Mouse (Mus musculus): ENCODE data around the gene Rwdd3. TPM values are rescaled to one million over a fixed set of nuclear protein-coding genes. Genes with fewer than 3 reads are reported as not detected.
A peak's percentile ranks its signal among the peaks of the same experiment; 100 is the strongest.

Rwdd3 gene
- polyA plus RNA-seq, 1 experiment from 2014 or later = 5.1 TPM

DNA sequence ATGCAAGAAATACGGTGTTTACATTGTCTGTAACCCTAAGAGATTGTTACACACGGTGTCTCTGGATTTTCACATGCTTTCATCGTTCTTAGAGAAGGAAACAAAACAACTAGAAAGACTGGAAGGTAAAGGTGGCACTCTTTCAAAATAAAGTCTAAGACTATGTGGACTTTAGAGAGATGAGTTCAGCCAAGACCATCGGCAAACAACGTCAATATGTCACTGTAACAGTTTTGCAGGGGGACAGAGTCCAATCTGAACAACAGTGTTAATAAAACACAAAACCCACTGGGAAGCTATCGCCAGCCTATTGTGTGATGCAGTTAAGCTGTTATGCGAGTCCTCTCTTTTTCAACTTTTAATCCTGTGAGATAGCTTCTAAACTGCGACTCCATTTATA is 2.9 kb downstream of the Rwdd3 start:
- H3K4me1 ChIP-seq (ENCODE audit: insufficient read depth, low read depth, low read length) = no peaks in the 10 kb centered on the region
- H3K27ac ChIP-seq (ENCODE audit: low read length) = no peak overlapping the region
- TF ChIP-seq EP300 (IDR thresholded peaks at IDR 0.05) (no peak), CTCF (IDR thresholded peaks at IDR 0.05) (no peak)
- no peaks in the 10 kb centered on the region for H3K27me3 ChIP-seq (replicated peaks; ENCODE audit: insufficient read depth, low read length)
- ATAC-seq (no peak), DNase-seq (ENCODE audit: low spot score) (no peak)
- H3K9ac ChIP-seq (replicated peaks; ENCODE audit: low read depth) = no peak overlapping the region
- no peaks in the 10 kb centered on the region for H3K36me3 ChIP-seq (ENCODE audit: insufficient read depth, low read length)
- H3K4me3 ChIP-seq (ENCODE audit: low read depth, low read length) = no peak overlapping the region
- H3K9me3 ChIP-seq (ENCODE audit: low read length) = no peaks in the 10 kb centered on the region
- 75% methylated on average over 8 of the region's 8 CpGs for WGBS
- H3K4me2 ChIP-seq (replicated peaks; ENCODE audit: low read depth, low read length) = no peak overlapping the region

DNA sequence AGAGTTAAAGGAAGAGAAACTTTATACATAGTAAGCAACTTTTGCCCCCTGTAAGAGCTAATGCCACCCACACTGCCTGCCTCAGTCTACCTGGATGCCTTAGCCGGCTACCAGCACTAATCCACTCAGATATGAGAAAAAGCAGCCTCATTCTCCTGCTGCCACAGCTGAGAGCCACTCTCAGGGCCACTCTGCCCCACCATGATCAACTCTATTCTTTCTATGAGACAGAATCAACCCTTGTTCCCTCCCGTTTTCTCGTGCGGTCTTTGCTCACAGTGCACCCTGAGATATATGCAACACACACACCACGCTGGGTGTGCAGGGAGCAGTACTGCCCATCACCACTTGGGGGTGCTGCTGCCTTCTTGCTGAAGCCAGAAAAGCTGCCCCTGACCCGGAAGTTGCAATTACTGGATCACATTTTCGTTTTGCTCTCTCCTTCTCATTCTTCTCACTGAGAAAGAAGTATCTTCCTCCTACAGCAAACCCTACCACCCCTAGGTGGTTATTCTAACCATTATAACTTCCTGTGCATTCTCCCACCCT is 8.2 kb downstream of the Rwdd3 start:
- H3K36me3 ChIP-seq (ENCODE audit: insufficient read depth, low read length) = no peaks in the 10 kb centered on the region
- H3K9me3 ChIP-seq (ENCODE audit: low read length) = no peaks in the 10 kb centered on the region
- DNase-seq (ENCODE audit: low spot score) (peak; percentile 73), ATAC-seq (no peak)
- H3K4me1 ChIP-seq (ENCODE audit: insufficient read depth, low read depth, low read length) = no peaks in the 10 kb centered on the region
- no peak overlapping the region for H3K27ac ChIP-seq (ENCODE audit: low read length)
- WGBS = 36% methylated on average over 7 of the region's 7 CpGs
- H3K4me2 ChIP-seq (replicated peaks; ENCODE audit: low read depth, low read length) = no peak overlapping the region
- no peak overlapping the region for H3K9ac ChIP-seq (replicated peaks; ENCODE audit: low read depth)
- TF ChIP-seq CTCF (IDR thresholded peaks at IDR 0.05) (peak; percentile 89), EP300 (IDR thresholded peaks at IDR 0.05) (no peak)
- H3K27me3 ChIP-seq (replicated peaks; ENCODE audit: insufficient read depth, low read length) = no peaks in the 10 kb centered on the region
- no peak overlapping the region for H3K4me3 ChIP-seq (ENCODE audit: low read depth, low read length)

DNA sequence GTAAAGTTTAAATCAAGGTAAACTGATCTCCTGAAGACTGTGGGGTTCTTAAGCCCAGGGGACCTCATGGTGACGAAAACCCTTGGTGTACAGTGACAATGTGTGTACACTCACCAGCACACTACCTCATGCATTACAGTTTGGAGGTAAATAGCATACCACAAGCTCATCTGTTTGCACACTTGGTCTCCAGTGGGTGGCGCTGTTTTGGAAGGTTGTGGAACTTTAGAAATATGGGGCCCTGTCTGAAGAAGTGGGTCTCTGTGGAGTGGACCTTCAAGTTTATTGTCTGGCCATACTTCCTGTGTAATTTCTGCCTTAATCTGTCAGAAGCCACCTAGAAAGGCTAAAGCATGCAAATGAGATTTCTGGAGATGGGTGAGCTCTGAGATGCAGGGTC is 9.8 kb downstream of the Rwdd3 start:
- no peak overlapping the region for H3K27ac ChIP-seq (ENCODE audit: low read length)
- TF ChIP-seq CTCF (IDR thresholded peaks at IDR 0.05) = peak; percentile 56
- no peak for TF ChIP-seq EP300 (IDR thresholded peaks at IDR 0.05)
- DNase-seq (ENCODE audit: low spot score) (no peak), ATAC-seq (no peak)
- H3K36me3 ChIP-seq (ENCODE audit: insufficient read depth, low read length) = no peaks in the 10 kb centered on the region
- H3K4me1 ChIP-seq (ENCODE audit: insufficient read depth, low read depth, low read length) = no peaks in the 10 kb centered on the region
- H3K9ac ChIP-seq (replicated peaks; ENCODE audit: low read depth) = no peak overlapping the region
- H3K4me2 ChIP-seq (replicated peaks; ENCODE audit: low read depth, low read length) = no peak overlapping the region
- 40% methylated on average over 2 of the region's 2 CpGs for WGBS
- H3K9me3 ChIP-seq (ENCODE audit: low read length) = no peaks in the 10 kb centered on the region
- no peak overlapping the region for H3K4me3 ChIP-seq (ENCODE audit: low read depth, low read length)
- no peaks in the 10 kb centered on the region for H3K27me3 ChIP-seq (replicated peaks; ENCODE audit: insufficient read depth, low read length)

DNA sequence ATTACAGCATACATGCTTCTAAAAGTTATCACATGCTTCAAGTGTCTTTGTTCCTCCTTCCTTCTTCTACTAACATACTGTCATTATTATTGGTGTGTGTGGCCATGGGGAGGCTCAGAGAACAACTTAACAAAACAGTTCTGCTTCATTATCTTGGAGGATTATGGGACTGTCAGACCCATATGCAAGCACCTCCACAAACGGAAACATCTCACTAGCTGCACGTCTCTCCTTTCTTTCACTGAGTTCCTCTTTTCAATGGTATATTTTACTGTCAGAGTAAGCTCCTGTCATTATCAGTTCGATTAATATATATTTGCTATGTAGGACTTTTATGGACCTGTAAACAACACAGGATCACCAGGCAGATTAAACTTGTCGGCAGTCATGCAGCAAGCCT is 11.1 kb downstream of the Rwdd3 start:
- H3K4me2 ChIP-seq (replicated peaks; ENCODE audit: low read depth, low read length) = no peak overlapping the region
- no peaks in the 10 kb centered on the region for H3K4me1 ChIP-seq (ENCODE audit: insufficient read depth, low read depth, low read length)
- ATAC-seq (no peak), DNase-seq (ENCODE audit: low spot score) (no peak)
- H3K27ac ChIP-seq (ENCODE audit: low read length) = no peak overlapping the region
- no peak overlapping the region for H3K4me3 ChIP-seq (ENCODE audit: low read depth, low read length)
- no peaks in the 10 kb centered on the region for H3K27me3 ChIP-seq (replicated peaks; ENCODE audit: insufficient read depth, low read length)
- no peaks in the 10 kb centered on the region for H3K36me3 ChIP-seq (ENCODE audit: insufficient read depth, low read length)
- TF ChIP-seq CTCF (IDR thresholded peaks at IDR 0.05) (no peak), EP300 (IDR thresholded peaks at IDR 0.05) (no peak)
- WGBS = 38% methylated on average over 4 of the region's 4 CpGs
- H3K9me3 ChIP-seq (ENCODE audit: low read length) = no peaks in the 10 kb centered on the region
- H3K9ac ChIP-seq (replicated peaks; ENCODE audit: low read depth) = no peak overlapping the region

DNA sequence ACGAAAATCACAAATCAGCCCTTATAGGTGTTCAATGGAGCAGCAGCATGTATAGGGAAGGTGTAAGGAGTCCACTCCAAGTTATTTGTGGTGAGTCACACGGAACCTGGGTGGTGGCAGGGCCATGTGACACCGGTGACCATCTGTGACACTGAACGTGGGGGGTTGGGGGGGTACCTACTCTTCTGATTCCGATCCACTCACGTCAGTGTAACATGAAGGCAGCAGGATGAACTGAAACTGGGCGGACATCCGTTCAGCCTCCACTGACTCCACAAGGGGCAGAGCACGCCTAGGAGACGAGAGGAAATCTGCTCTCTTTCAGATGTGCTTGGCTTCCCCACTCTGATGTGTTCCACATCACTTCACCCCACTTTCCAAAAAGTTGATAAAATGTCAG is 11.9 kb downstream of the Rwdd3 start:
- no peaks in the 10 kb centered on the region for H3K36me3 ChIP-seq (ENCODE audit: insufficient read depth, low read length)
- WGBS = 63% methylated on average over 10 of the region's 10 CpGs
- H3K4me2 ChIP-seq (replicated peaks; ENCODE audit: low read depth, low read length) = no peak overlapping the region
- no peak overlapping the region for H3K27ac ChIP-seq (ENCODE audit: low read length)
- H3K9me3 ChIP-seq (ENCODE audit: low read length) = no peaks in the 10 kb centered on the region
- H3K27me3 ChIP-seq (replicated peaks; ENCODE audit: insufficient read depth, low read length) = no peaks in the 10 kb centered on the region
- no peak overlapping the region for H3K4me3 ChIP-seq (ENCODE audit: low read depth, low read length)
- ATAC-seq (no peak), DNase-seq (ENCODE audit: low spot score) (no peak)
- no peaks in the 10 kb centered on the region for H3K4me1 ChIP-seq (ENCODE audit: insufficient read depth, low read depth, low read length)
- no peak overlapping the region for H3K9ac ChIP-seq (replicated peaks; ENCODE audit: low read depth)
- TF ChIP-seq CTCF (IDR thresholded peaks at IDR 0.05) (no peak), EP300 (IDR thresholded peaks at IDR 0.05) (no peak)

DNA sequence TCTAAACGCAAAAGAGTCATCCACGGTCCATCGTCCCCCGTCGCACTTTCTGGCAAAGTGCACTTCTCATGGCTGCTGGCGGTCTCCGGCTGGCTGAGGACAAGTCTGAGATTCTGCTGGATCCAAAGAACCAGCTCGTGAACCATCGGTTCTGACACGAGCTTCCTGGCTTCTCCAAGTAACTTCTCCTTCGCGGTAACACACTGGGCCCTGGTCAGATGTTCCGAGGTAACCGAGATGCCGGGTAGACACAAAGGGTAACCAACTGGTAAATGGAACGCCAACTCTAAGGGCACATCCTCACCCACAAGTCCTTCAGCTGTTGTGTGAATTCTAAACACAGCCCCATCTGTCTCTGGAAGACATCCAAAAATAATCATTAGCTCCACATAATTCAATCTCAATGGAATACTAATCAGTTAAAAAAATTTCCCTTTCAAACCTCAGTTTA is 12.6 kb downstream of the Rwdd3 start:
- Histone ChIP-seq H3K4me1 (ENCODE audit: insufficient read depth, low read depth, low read length) (no peaks in the 10 kb centered on the region), H3K27ac (ENCODE audit: low read length) (no peak overlapping the region), H3K4me3 (ENCODE audit: low read depth, low read length) (no peak overlapping the region), H3K9me3 (ENCODE audit: low read length) (no peaks in the 10 kb centered on the region), H3K36me3 (ENCODE audit: insufficient read depth, low read length) (no peaks in the 10 kb centered on the region), H3K4me2 (replicated peaks; ENCODE audit: low read depth, low read length) (no peak overlapping the region), H3K27me3 (replicated peaks; ENCODE audit: insufficient read depth, low read length) (no peaks in the 10 kb centered on the region), H3K9ac (replicated peaks; ENCODE audit: low read depth) (no peak overlapping the region)
- DNase-seq (ENCODE audit: low spot score) (no peak), ATAC-seq (no peak)
- TF ChIP-seq CTCF (IDR thresholded peaks at IDR 0.05) (no peak), EP300 (IDR thresholded peaks at IDR 0.05) (no peak)
- WGBS = 67% methylated on average over 16 of the region's 16 CpGs

All from lung, postnatal 0 days (tissue).